Mouse (Mus musculus) left cerebral cortex, postnatal 10 days (tissue): ENCODE measurements around the gene Lag3. TPM values are rescaled to one million over a fixed set of nuclear protein-coding genes. Genes with fewer than 3 reads are reported as not detected.
A peak's percentile ranks its signal among the peaks of the same experiment; 100 is the strongest.

Experiments
- DNase-seq, 2 experiments: peaks; one replicate each; pipeline ENCODE4 v3.0.0; 2021 to 2022; ENCODE audit warnings: low spot score in 2 of 2, mixed read lengths in 1 of 2; ENCODE audit errors: extremely low spot score in 1 of 2
- intact Hi-C: fragments of 180-260 bp; cut with DNase I; formaldehyde crosslinking; loops from one replicate; pipeline ENCODE4 v1.15.1; 2025
- total RNA-seq, 2 experiments: library from RNA; stranded (reverse); gene quantifications; 2 replicates each; pipeline ENCODE4 v1.2.3; 2021

The Lag3 gene
- total RNA-seq, 2 experiments from 2014 or later, result 1.4 to 1.5 TPM

DNA sequence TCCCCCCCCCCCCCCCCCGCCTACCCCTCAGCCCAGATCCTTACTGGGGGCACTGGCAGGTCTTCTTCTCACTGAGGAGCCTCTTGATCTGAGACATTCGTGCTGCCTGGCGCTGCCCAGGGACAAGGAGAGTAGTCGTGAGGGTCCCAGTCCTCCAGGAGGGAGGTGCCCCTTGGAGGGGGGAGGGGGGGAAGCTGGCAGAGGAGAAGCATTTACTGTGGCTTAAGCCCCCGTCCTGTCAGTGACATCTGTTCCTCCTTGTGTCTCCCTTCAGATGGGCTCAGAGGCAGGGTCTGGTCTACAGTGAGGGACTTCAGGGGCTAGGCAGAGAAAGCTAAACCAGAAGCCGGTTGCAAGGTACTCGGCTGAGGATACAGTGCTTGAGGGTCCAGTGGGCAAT lies 44.9 kb downstream of the Lag3 start:
- intact Hi-C loops, result no loop called here
- no peak for DNase-seq

DNA sequence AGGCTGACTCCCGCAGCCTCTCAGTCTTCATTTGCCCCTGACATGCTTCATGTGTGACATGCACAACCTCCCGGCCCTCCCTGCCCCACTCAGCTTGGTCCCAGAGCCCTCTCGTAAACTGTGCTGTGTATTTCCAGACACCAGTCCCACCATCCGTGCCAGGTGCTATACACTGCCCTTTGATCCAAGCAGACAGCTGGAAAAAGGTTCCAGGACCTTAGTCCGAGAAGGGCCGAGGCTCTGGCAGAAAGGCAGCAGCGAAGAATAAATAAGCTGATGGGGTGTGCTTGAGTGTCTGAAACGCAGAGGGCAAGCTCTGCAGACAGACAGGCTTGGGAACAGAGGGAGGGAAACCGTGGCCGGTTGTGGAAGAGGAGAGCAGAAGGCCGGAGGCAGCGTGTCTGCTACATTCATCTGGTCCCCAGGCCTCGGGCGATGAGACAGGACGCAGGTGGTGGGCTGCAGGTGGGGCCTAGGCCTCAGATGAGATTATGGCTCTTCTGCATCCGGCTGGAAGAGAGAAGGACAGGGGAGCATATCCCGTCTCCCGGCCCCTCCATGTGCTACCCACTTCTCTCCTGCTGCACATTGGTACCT lies 45.6 kb downstream of the Lag3 start:
- intact Hi-C loops, result no loop called here
- DNase-seq, result no peak

DNA sequence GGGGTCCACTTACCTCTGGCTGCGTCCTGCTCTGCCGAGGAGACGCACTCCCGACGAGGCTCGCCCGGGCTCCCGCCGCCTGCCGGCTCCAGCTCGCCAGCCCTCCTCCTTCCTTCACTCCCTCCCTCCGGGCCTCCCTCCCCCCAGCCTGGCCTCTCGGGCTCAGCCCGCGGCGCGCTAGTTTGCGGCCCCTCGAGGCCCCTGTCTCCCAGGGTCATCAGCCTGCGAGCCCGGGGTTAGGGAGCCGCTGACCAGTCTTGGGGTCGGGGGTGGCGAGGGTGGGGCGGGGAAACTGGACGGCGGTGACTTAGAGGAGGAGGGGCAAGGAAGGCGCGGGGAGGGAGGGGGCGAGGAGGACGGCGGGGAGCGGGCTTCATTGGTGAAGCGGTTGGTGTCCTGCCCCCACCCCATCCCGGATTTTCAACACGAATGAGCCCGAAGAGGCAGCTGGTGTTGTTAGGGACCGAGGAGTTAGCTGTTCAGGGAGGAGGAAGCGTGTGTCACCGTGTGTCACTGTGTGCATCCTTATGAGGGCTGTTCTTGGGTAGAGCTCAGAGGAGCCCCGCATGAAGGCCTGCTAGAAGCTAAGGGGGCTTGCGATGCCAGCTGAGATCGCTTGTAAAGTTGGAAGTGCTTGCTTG lies 47.7 kb downstream of the Lag3 start, which contains the start of gene Gpr162:
Gpr162 (minus strand) TSS at position 326 of the 641 bp plus-strand sequence.
- intact Hi-C loops, result loop anchor here (2.0 kb wide), 1 partner anchor 41 kb away; no protein-coding TSS in a partner anchor
- peak; percentile 76 to 87 for DNase-seq

DNA sequence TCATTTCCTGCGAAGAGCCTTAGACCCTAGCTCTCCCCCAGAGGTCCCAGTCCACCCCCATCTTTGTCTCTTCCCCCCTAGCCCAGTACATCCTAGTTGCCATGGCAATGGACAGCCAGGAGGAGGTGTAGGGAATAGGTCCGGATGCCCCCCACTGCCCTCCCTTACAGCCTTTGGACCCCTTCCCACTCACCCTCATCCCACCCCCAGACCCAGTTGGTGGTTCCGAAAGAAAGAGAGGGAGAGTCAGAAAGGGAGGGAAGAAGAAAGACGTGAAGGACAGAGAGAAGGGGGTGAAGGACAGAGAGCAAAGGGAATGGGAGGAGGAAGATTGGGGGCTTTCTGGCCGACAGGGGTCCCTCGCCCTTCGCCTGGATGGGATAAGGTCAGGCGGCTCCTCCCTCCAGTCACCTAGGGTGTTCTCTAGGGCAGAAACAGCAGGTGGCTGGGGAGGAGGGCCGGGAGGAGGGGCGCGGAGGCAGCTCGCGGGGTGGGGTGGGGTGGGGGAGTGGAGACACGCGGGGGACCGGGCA lies 48.3 kb downstream of the Lag3 start:
- intact Hi-C loops, result loop anchor here (2.0 kb wide), 1 partner anchor 42 kb away; no protein-coding TSS in a partner anchor
- DNase-seq, result peak in 1 of 2 experiments; percentile 50

DNA sequence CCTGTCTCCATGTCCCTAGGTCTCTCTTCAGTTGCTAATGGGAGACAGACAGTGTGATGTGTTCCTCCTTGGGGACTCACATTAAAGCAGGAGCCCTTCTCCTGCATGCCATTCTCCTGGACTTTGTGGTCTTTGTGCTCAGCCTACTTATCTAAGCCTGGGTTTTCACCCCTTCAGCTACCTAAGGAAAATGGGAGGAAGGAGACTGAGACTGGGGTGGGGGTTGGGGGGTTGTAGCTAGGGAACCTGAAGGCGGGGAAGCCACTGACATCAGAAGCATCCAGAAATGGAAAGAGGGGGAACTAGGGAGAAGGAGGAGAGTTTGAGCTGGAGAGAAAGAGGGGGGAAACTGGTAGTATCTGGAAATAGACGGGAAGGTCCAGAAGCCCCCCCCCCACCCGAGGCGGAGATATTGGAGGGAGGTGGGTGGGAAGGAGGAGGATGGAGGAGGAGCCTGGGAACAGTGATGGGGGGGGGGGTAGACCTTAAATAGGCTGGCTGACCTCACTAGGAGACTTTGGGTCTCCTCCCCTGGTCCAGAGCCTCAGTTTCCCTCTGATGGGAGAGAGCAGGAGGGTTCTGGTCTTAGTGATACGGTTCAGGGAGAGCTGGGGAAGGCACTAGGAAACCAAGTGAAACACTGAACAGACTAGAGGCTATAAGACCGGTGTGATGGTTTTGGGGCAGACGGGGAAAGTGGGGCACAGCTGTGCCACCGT lies 48.9 kb downstream of the Lag3 start:
- DNase-seq, result no peak
- intact Hi-C loops, result loop anchor here (2.0 kb wide), 1 partner anchor 42 kb away; no protein-coding TSS in a partner anchor

DNA sequence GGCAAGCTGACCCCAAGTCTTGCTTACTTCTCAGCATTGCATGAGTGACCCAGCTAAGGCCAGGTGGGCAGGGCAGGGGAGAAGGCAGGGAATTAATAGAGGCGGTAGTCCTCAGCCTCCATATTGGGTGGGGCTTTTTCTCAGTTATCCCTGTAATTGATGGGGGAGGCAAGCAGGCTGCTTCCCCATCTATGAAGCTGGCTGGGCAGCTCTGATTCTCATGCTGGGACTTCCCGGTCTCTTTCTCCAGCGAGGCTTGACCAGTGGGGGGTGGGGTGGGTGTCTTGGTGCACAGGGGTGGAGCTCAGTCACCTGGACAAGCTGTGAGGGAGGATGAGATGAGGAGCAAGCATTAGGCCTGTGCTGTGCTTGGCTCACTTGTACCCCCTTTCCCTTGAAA lies 49.7 kb downstream of the Lag3 start:
- intact Hi-C loops, result loop anchor here (2.0 kb wide), 2 partner anchors 43 to 55 kb away; no protein-coding TSS in a partner anchor
- DNase-seq, result peak in 1 of 2 experiments; percentile 43

DNA sequence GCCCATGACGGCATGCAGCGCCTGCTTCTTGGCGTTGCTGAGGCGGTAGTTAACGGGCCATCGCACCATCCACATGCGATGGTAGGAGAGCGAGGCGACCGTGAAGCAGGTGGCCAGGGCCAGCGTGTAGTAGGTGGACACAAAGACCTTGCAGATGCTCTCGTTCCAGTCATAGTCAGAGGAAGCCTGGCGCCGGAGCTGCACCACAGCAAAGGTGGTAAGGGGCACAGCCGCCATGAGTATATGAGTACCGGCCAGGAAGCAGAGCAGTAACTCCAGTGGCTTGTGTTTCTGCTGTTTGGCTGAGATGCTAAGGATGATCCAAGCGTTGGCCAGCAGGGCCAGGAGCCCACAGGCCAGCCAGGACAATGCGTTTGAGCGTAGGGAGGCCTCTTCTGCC lies 50.2 kb downstream of the Lag3 start:
- intact Hi-C loops, result loop anchor here (2.0 kb wide), 1 partner anchor 56 kb away; no protein-coding TSS in a partner anchor
- DNase-seq, result no peak

DNA sequence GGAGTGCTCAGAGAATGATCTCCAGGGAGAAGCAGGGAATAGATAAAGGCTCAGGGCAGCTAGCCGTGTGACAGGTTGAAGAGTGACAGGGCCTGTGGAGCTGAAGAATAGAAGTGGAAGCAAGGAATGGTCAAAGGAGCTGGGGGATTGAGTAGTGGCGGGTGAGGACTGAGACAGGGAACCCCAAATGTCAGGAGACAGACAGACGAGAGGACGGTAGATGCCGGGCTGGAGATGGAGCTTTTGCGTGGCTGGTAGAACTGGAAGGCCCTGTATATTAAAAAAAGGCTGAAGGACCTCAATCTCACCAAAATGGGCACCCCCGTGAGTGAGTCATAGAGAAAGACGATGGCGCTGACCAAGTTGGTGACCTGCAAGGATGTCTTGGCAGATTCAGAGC lies 51.0 kb downstream of the Lag3 start:
- intact Hi-C loops, result loop anchor here (2.0 kb wide), 1 partner anchor 56 kb away; no protein-coding TSS in a partner anchor
- DNase-seq, result no peak

DNA sequence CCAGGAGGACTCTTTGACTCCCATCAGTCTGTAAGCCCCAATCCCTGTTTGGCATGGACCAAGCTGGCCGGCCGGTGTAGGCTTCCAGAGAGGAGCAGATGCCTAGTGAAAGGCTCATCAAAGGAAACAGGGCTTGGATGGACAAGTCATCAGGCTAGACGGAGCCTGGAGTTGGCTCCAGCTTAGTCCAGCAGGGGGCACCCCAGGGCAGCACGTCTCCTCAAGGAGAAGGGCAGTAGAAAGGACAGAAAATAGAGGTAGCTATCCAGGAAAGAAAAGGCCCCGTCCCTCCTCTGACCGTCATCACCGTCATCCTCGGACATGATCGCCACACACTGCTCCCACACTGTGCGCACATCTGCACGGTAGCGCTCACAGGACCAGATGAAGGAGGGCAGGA lies 51.8 kb downstream of the Lag3 start:
- intact Hi-C loops, result loop anchor here (2.0 to 10.0 kb wide), 2 partner anchors 57 to 225 kb away; no protein-coding TSS in a partner anchor
- peak; percentile 79 to 91 for DNase-seq

DNA sequence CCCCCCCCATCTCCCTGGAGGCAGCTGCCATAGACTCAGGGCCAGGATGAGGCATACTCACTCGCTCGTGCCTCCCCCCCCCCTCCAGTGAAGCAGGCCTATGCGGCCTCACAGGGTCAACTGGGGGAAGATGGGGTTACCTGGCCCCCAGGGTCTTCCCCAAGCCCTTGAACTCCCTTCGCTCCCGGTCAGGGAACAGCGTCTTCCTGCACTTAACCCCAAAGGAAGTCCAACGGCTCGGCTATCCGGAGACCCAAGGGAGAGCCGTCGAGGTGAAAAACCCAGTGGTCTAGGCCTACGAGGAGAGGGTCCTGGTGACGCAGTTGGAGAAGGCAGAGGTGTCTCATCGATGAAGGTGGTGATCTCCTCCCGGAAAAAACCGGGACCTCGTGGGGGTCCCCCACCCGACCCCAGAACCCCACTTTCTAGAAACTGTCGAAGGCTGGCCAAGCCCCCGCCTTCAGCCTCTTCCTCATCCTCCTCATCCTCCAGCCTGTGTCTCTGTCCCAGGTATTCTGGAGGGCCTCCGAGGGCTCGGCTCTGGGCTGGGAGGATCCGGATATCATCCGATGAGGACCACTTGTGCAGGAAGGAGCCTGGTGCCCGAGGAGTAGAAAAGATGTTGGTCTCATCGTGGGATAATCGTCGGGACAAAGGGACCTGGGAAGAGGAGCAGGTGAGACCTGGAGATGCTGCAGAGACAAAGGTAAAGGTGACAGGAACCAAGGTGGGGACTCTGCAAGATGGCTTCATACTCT lies 52.8 kb downstream of the Lag3 start:
- intact Hi-C loops, result loop anchor here (10.0 kb wide), 1 partner anchor 226 kb away; no protein-coding TSS in a partner anchor
- no peak for DNase-seq

DNA sequence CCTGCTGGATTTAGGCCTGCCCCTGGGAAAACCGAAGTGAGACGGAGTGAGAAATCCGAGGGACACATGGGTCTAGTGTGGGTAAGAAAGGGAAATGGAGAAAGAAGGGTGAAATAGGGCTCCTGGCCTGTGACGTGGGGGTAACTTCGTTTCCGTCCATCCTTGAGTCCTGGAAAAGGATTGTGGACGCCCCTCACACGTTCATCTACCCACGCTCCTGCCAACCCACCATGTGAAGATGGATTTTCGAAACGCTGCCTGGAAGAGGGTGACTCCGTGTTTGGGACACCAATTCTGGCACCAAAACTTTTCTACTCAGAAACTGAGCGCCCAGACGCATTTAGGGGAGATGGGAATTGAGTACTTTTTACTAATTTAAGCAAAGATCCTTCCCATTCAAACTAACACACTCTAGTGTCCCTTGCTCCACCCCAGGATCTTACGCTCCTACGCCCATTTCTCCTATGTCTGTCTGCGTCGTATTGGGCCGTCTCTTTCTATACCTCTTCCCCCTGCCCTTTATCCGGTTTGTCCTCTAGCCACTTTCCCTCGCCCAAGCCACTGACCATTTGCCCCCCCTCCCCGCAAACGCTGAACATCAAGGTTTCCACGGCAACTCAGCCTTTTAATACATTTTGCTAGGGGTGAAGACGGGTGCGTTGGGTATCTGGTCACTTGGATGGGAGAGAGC lies 53.5 kb downstream of the Lag3 start:
- intact Hi-C loops, result loop anchor here (10.0 kb wide), 1 partner anchor 227 kb away; no protein-coding TSS in a partner anchor
- DNase-seq, result no peak

DNA sequence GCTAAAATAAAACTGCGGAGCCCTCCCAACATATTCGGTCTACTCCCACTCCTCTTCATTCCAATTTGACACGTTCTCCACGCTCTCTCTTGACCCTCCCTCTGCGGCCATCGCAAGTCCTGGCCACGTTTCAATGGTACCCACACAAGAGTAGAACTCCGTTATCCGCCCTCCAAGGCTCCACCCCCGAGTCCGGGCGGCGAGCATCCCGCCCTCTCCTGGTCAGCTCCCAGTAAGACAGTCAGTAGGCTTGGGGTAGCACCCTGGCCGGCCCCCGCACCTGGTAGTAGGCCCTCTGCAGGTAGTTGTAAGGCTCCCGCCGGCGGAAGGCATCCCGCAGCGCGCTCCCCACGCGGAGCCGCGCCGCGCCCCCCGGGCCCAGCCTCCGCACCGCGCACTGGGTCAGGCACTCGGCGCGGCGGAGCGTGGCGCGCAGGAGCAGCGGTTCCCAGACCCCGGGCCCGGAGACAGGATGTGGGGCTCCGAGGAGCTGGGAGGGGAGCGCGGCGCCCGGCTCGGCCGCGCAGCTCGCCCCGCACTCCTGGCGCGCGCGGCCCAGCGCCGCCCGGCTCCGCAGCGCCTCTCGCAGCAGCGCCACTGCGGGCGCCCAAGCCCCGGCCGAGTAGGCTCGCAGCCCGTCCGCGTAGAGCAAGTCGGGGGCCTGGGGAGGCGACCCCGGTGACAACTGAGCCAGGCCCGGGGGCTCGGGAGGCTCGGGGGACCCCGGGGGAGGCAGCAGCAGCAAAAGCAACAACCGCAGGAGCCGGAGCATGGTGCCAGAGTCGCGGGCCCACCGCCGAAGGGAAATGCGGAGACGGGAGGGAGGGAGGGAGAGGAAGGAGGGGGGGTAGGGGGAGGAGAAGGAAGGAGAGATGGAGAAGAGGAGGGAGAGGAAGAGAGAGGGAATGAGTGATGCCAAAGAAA lies 54.3 kb downstream of the Lag3 start, which contains the start of gene P3h3:
P3h3 (minus strand) TSS at position 837 of the 924 bp plus-strand sequence.
- intact Hi-C loops, result loop anchor here (10.0 kb wide), 1 partner anchor 228 kb away; no protein-coding TSS in a partner anchor

DNA sequence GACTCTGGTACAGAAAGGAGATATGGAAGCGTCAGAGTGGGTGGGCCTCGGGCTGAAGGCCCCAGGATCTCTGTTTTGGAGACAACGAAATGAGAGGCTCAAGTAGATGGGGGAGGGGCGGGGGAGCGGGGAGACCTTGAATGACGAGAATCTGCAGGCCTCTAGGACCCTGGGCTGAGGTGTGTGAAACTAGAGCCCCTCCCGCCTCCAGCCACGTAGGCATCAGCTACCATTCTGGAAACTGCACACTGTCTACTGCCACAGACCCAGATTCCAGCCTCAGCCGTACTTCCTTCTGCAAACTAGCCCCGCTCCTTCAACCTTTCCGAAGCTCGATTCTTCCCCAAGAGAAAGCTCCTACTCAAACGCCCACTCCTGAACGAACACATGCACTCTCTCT lies 55.2 kb downstream of the Lag3 start:
- DNase-seq, result peak; percentile 67 to 74
- intact Hi-C loops, result loop anchor here (10.0 kb wide), 1 partner anchor 228 kb away; no protein-coding TSS in a partner anchor

More for the DNA sequence above, 54.3 kb downstream of the Lag3 start, which contains the start of gene P3h3:
- peak; percentile 82 to 92 for DNase-seq

DNA sequence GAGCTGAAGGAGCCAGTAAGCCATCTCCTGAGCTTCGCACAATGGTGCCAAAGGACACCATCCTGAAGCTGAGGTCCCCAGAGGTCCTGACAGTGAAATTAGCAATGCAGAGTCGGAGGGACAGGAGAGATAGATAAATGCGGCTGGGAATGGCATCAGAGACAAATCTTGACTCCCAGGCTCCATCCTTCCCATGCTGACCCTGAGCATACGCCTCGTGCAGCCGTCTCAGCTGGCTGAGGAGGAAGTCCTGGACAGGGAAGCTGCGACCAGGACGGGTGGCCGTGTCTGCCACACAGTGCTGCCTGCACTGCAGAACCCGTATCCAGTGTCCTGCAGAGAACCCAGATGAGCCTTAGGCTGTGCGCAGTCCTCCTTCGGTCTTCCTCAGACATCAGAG lies 56.9 kb downstream of the Lag3 start:
- intact Hi-C loops, result loop anchor here (10.0 kb wide), 1 partner anchor 230 kb away; no protein-coding TSS in a partner anchor
- no peak for DNase-seq
